Mouse (Mus musculus) thymus, postnatal 36 days (tissue): ENCODE results near the gene Ceacam16.

Experiments used
- DNase-seq, 2 experiments: peaks; one replicate each; pipeline ENCODE4 v3.0.0; 2022; ENCODE audit warnings: mixed read lengths in 2 of 2

Gene Ceacam16

DNA sequence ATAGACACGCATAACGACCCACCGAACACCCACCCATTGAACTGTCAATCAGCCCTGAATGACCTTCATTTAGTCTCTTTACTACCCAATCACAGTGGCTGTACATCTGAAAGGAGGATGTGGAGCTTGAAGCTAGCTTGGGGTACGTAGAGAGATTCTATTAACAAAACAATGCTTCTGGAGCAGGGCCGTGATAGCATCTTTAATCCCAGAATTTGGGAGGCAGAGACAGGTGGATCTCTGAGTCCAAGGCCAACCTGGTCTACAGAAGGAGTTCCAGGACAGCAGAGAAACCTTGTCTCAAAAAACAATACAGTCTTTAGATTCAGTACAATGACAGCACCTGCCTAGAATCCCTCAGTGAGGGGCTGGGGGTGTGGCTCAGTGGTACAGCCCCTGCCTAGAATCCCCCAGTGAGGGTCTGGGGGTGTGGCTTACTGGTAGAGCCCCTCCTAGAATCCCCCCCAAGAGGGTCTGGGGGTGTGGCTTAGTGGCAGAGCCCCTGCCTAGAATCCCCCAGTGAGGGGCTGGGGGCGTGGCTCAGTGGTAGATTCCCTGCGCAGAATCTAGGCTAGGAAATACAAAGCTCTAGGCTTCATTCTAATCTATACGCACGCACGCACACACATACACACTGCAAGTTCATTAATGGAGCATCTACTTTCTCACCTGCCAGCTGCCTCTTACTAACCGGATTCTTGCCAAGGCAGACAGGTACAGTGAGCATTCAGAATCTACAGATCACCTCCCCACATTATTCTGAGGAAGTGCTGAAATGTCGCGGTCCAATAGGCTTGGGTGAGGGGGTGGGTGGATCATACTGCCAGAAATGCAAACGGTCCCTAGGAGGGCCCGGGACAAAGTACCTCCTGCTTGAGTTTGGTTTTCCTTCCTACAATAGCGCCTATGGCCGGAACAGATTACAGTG, 45.5 kb downstream of the Ceacam16 start:
- DNase-seq = no peak

- no peak for DNase-seq
These were observed 47.4 kb downstream of the Ceacam16 start for GRCm38 (mm10) chr7:19813579-19814122.

DNA sequence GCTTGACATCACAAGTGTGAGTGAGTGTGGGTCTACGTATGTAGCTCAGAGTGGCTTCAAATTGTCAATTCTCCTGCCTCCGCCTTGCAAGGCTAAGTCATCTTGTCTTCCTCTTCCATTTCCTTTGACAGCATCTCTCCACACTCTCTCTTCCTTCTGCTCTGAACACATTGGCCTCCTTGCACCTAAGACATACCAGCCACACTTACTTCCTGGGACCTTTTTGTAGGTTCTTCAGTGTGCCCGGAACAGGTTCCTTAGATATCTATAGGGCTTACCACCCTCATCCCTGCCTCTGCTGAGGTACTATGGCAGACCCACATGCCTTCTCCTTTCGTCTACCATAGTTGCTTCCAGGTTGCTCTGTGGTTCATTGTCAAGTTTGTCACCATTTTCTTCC, 47.9 kb downstream of the Ceacam16 start:
- no peak for DNase-seq

DNA sequence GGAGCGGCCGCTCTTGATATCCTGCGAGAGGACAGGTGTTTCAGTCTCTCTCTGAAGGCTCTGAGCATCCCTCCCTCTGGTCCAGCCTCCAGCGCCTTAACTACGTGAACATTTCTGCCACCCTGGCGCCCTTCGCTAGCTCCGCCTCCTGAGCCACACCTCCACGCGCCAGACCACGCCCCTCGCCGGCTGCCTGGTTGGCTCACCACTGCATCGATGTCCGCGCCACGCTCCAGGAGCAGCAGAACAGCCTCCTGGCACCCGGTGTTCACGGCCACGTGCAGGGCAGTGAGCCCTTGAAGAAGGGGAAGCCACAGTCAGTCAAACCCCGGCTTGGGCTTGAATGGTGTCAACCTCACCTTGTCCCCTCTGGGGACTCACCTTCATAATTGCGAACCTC, 50.0 kb downstream of the Ceacam16 start:
- no peak for DNase-seq

DNA sequence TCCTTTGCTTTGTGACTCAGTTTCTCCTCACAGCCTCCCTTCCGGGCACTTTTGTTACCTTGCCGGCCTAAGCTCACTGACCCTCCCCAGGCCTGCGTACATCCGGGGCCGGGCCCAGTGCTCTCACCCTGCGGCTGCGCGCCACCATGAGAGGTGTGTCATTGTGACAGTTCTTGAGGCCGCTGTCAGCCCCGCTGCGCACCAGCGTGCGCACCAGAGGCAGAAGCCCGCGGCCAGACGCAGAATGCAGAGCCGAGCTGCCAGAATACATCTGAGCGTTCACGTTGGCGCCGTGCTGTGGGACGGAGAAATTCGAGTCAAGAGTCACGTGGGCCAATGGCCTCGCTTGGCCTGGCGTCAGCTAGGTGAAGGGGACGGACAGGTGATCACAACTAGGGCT, 51.7 kb downstream of the Ceacam16 start:
- no peak for DNase-seq

DNA sequence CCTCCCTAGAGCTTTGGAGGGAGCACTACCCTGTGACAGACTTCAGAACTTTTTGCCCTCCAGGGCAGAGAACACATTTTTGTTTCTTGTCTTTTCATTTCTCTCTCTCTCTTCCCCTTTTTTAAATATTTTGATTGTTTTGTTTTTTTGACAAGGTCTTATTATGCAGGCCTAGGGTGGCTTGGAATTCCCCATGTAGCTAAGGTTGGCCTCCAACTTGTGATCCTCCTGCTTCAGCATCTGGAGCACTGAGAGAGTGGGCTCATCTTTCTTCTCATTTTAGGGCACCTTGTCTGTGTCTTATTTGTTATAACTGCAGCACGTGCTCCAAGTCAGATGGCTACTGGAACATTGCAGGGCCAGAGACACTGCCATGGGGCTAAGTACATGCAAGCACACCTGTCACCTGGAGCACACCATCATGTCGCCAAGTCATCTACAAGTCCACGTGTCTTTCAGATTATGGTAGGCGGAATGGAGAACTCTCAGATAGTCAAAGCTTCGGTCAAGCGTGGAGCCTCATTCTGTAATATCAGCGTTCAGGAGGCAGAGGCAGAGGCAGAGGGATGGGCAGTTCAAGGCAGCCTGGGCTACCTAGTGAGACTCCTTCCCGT, 54.6 kb downstream of the Ceacam16 start:
- no peak for DNase-seq

DNA sequence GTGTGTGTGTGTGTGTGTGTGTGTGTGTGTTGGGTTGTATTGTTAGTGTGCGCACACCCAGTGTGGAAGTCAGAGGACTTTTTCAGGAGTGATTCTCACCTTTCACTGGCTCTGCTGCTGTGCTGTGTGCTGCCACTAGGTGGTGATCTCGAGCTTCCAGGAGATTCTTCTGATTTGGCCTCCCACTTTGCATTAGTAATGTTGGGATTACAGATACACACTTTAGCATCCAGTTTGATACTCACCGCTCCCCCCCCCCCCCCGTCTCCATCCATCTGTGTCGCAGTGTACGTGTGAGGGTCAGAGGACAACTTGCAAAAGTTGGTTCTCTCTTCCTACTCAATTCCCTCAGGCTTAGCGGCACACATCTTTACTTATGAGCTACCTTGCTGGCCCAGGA, 58.1 kb downstream of the Ceacam16 start:
- DNase-seq = peak; percentile 71 to 78
